Mouse (Mus musculus) forebrain, postnatal 0 days (tissue): ENCODE data around the gene Cnot6. TPM values are rescaled to one million over a fixed set of nuclear protein-coding genes. Genes with fewer than 3 reads are reported as not detected.

Experiments
- ATAC-seq: fragments of 200-750 bp; cut with Nextera tagmentation; 2 replicates; pipeline ENCODE4 v1.8.0; 2017; ENCODE audit warnings: mild to moderate bottlenecking, moderate library complexity
- DNase-seq: peaks from one replicate; pipeline ENCODE4 v3.0.0-alpha.2; 2015
- H3K27ac ChIP-seq: fragments of 300-500 bp; sonication (generic); 2 replicates; pipeline ENCODE4 v1.5.1; 2014; ENCODE audit warnings: low read depth, mild to moderate bottlenecking, antibody characterized with exemption, low read length, moderate library complexity, mixed read lengths
- H3K27me3 ChIP-seq: fragments of 300-500 bp; sonication (generic); 2 replicates; pipeline ENCODE4 v1.6.1; 2014; ENCODE audit warnings: mild to moderate bottlenecking, low read length, mixed read lengths; ENCODE audit not compliant: insufficient read depth
- H3K36me3 ChIP-seq: fragments of 300-500 bp; sonication (generic); 2 replicates; pipeline ENCODE4 v1.6.1; 2014; ENCODE audit warnings: mild to moderate bottlenecking, moderate library complexity; ENCODE audit not compliant: insufficient read depth
- H3K4me1 ChIP-seq: fragments of 300-500 bp; sonication (generic); 2 replicates; pipeline ENCODE4 v1.6.1; 2014; ENCODE audit warnings: antibody characterized with exemption; ENCODE audit not compliant: insufficient read depth
- H3K4me2 ChIP-seq: fragments of 300-500 bp; sonication (generic); 2 replicates; pipeline ENCODE4 v1.6.1; 2014; ENCODE audit warnings: low read depth, mild to moderate bottlenecking, moderate library complexity
- H3K4me3 ChIP-seq: fragments of 300-500 bp; sonication (generic); 2 replicates; pipeline ENCODE4 v1.5.1; 2014; ENCODE audit warnings: low read depth, low read length, mixed read lengths
- H3K9ac ChIP-seq: fragments of 300-500 bp; sonication (generic); 2 replicates; pipeline ENCODE4 v1.6.1; 2014; ENCODE audit warnings: mild to moderate bottlenecking
- H3K9me3 ChIP-seq: fragments of 300-500 bp; sonication (generic); 2 replicates; pipeline ENCODE4 v1.6.1; 2016; ENCODE audit warnings: low read length
- CTCF ChIP-seq: sonication (generic); IDR thresholded peaks from 2 replicates; pipeline ENCODE4 v1.5.1; 2016; ENCODE audit warnings: antibody characterized with exemption, control low read depth, low read depth
- WGBS: fragments of 180-500 bp; shearing (Covaris S2); extraction: QIAGEN DNeasy Blood & Tissue Kit; methylation state at CpG from one replicate; pipeline ENCODE4 v1.1.7; 2014; 5-methylcytosine and 5-hydroxymethylcytosine counted together
- polyA plus RNA-seq: library from polyadenylated mRNA; unstranded; fragments of >200 nt; fragmentation: Nextera tagmentation; extraction: Ambion mirVana; gene quantifications from 2 replicates; pipeline ENCODE4 v1.2.1, GENCODE M21; 2015
- total RNA-seq: library from RNA; depleted of rRNA; stranded (reverse); fragments of >200 nt; gene quantifications from 2 replicates; pipeline ENCODE4 v1.2.3, GENCODE M21; 2014; rRNA removed

Cnot6 gene
- total and polyA plus RNA-seq, 2 experiments from 2014 or later: 31.9 to 63.9 TPM

DNA sequence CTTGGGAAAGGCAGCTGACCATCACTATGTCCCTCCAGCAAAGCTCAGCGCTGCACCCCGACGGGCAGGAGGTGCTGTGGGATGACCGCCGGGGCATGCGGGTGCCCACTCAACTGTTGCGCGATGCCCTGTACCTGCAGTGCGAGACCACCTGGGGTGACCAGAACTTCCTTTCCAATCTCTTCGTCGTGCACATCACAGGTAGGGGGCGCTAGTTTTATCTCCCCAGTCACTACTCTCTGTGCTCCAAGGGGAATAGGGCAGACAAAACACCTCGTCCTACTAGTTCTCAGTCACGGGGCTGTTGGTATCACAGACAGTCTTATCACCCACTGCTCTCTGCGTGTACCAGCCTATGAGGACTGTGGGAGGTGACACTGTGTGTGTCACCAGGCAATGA, 86.7 kb downstream of the Cnot6 start:
- Histone ChIP-seq H3K4me1 (no peaks in the 10 kb centered on the region), H3K4me2 (no peak overlapping the region), H3K9ac (no peak overlapping the region), H3K9me3 (no peaks in the 10 kb centered on the region), H3K27me3 (no peaks in the 10 kb centered on the region), H3K36me3 (no peaks in the 10 kb centered on the region), H3K4me3 (no peak overlapping the region), H3K27ac (no peak overlapping the region)
- ATAC-seq (no peak), DNase-seq (no peak)
- TF ChIP-seq CTCF: peak; percentile 30; the same call in 1 of the 2 replicates
- WGBS: 65% methylated on average over 15 of the region's 15 CpGs

GRCm38 (mm10) chr11:49624156-49624555, 88.4 kb downstream of the Cnot6 start:
- no peaks in the 10 kb centered on the region for H3K36me3 ChIP-seq
- H3K9me3 ChIP-seq: no peaks in the 10 kb centered on the region
- 92% methylated on average over 3 of the region's 3 CpGs for WGBS
- no peak for TF ChIP-seq CTCF
- H3K4me1 ChIP-seq: no peaks in the 10 kb centered on the region
- no peak overlapping the region for H3K9ac ChIP-seq
- ATAC-seq (no peak), DNase-seq (no peak)
- no peaks in the 10 kb centered on the region for H3K27me3 ChIP-seq
- H3K4me3 ChIP-seq: no peak overlapping the region
- no peak overlapping the region for H3K4me2 ChIP-seq
- no peak overlapping the region for H3K27ac ChIP-seq

DNA sequence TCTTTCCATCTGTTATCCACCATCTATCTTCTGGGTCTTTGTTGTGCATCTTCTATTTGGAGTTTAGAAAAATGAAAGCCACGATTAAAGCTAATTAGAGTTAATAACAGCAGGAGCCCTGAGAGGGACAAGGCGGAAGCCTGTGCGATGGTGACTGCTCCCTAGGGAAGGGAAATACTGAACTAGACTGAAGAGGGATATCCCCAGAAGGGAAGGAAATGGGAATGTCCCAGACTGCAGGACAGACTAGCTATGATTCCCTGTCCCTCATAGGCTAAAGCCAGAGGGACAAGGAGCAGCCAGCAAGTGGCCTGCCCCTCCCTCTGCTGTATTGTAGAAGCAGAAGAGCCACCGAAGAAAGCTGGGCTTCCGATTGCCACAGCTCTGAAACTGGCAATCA, 90.6 kb downstream of the Cnot6 start:
- no peaks in the 10 kb centered on the region for H3K9me3 ChIP-seq
- no peak for ATAC-seq
- WGBS: 70% methylated on average over 5 of the region's 5 CpGs

More for the DNA sequence above, 90.6 kb downstream of the Cnot6 start:
- H3K4me1 ChIP-seq: no peaks in the 10 kb centered on the region
- no peak overlapping the region for H3K9ac ChIP-seq
- no peaks in the 10 kb centered on the region for H3K36me3 ChIP-seq
- no peaks in the 10 kb centered on the region for H3K27me3 ChIP-seq
- H3K4me3 ChIP-seq: no peak overlapping the region
- H3K4me2 ChIP-seq: no peak overlapping the region
- no peak overlapping the region for H3K27ac ChIP-seq
- no peak for DNase-seq
- TF ChIP-seq CTCF: no peak

Other genes with a start within 250 kb of the Cnot6 start
- not detected in 2 replicates for gene Olfr1386, start 247.7 kb downstream of the Cnot6 start, total RNA-seq
- gene Olfr1386, start 247.7 kb downstream of the Cnot6 start, polyA plus RNA-seq: not detected in 2 replicates
- gene Olfr1385, start 223.7 kb downstream of the Cnot6 start, total RNA-seq: 0.05 TPM in 1 of 2 replicates, not detected in the other
- gene Olfr1385, start 223.7 kb downstream of the Cnot6 start, polyA plus RNA-seq: not detected in 2 replicates
- gene Olfr1384, start 206.0 kb downstream of the Cnot6 start, total RNA-seq: not detected in 2 replicates
- gene Olfr1384, start 206.0 kb downstream of the Cnot6 start, polyA plus RNA-seq: not detected in 2 replicates
- not detected in 2 replicates for gene Olfr1383, start 193.1 kb downstream of the Cnot6 start, total RNA-seq
- not detected in 2 replicates for gene Olfr1383, start 193.1 kb downstream of the Cnot6 start, polyA plus RNA-seq
- gene Olfr1382, start 184.5 kb downstream of the Cnot6 start, total RNA-seq: not detected in 2 replicates
- gene Olfr1382, start 184.5 kb downstream of the Cnot6 start, polyA plus RNA-seq: not detected in 2 replicates
- gene Olfr1381, start 169.3 kb downstream of the Cnot6 start, total RNA-seq: not detected in 2 replicates
- not detected in 2 replicates for gene Olfr1381, start 169.3 kb downstream of the Cnot6 start, polyA plus RNA-seq
- gene Olfr1380, start 155.8 kb downstream of the Cnot6 start, total RNA-seq: not detected in 2 replicates
- gene Olfr1380, start 155.8 kb downstream of the Cnot6 start, polyA plus RNA-seq: not detected in 2 replicates
- 2.2 and 2.9 TPM in 2 replicates for gene Flt4, start 103.5 kb downstream of the Cnot6 start, total RNA-seq
- gene Flt4, start 103.5 kb downstream of the Cnot6 start, polyA plus RNA-seq: 1.0 and 1.1 TPM in 2 replicates
- gene Scgb3a1, start 49.1 kb downstream of the Cnot6 start, total RNA-seq: 2.7 TPM in 1 of 2 replicates, not detected in the other
- gene Scgb3a1, start 49.1 kb downstream of the Cnot6 start, polyA plus RNA-seq: 0.44 TPM in 1 of 2 replicates, not detected in the other
- 5.0 and 5.5 TPM in 2 replicates for gene Gfpt2, start 81.5 kb upstream of the Cnot6 start, total RNA-seq
- 6.5 and 7.4 TPM in 2 replicates for gene Gfpt2, start 81.5 kb upstream of the Cnot6 start, polyA plus RNA-seq
- 92.3 and 123 TPM in 2 replicates for gene Mapk9, start 134.0 kb upstream of the Cnot6 start, total RNA-seq
- gene Mapk9, start 134.0 kb upstream of the Cnot6 start, polyA plus RNA-seq: 41.5 and 55.6 TPM in 2 replicates
- gene Rasgef1c, start 189.1 kb upstream of the Cnot6 start, total RNA-seq: 28.3 and 36.1 TPM in 2 replicates
- gene Rasgef1c, start 189.1 kb upstream of the Cnot6 start, polyA plus RNA-seq: 24.9 and 30.8 TPM in 2 replicates